Mouse (Mus musculus): ENCODE results near the gene 1110008L16Rik. TPM values are rescaled to one million over a fixed set of nuclear protein-coding genes. Genes with fewer than 3 reads are reported as not detected.
"Not testable (repeated sequence)": the region's sequence is repeated elsewhere in the genome, so short reads cannot be mapped to it uniquely, and the experiment has no call there.

1110008L16Rik gene
- total RNA-seq, 2 experiments from 2014 or later: 12.1 to 12.2 TPM

GRCm38 (mm10) chr12:55392120-55392519 lies 92.7 kb downstream of the 1110008L16Rik start:
- no peak for DNase-seq (ENCODE audit: low spot score)

DNA sequence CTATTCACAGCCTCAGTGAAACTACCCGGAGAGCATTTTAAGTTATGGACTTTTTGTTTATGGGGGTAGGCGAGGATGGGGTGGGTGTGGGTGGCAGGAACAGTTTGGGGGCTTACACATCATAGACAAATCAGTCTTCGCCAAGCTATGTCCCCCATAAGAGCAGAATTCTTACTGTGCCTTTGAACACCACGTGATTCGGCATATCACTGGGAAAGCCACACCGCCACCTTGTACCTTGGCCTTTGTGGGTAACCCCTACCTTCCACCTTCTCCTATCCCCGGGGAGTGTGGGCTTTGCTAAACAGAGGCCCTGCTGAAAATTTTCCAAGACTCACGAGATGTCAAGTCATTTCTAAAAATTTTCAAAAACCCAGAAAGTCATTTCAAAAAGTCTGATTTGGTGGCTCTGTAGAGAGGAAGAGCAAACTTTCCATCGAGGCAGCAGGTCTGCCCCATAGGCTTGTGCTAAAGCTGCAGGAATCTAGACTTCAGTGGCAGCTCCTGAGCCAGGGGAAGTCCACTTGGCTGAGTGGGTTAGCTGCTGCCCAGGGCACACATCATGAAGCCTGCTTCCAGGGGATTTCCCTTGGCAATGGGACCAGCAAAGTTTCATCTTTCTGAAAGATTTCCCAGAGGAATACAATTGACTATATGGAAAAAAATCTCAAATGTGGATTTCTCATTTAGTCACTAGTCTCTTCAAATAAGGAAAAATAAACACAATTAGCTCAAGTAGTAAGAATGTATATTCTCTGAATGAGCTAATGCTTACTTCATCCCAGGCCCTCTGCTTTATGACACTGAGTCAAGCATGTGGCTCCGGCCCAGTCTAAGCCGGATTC lies 93.6 kb downstream of the 1110008L16Rik start:
- no peak for DNase-seq (ENCODE audit: low spot score)

DNA sequence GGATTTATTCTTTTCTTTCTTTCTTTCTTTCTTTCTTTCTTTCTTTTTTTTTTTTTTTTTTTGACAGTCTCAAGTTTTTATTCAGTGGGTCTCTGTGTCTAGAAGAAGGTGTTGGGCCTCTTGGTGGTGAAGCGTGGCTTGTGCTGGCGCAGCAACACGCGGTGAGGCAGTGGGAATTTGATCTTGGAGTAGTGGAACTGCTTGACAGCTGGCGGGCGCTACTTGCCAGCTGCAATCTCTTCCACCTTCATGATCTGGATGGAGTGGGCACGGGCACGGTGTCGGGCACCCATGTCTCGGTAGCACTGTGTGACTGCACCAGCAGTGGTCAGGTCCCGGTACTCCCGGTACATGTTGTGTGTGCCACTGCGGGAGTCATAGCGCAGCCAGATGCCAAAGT lies 96.2 kb downstream of the 1110008L16Rik start:
- not testable (repeated sequence) for DNase-seq (ENCODE audit: low spot score)

- no peak for DNase-seq (ENCODE audit: low spot score)
These were observed 97.2 kb downstream of the 1110008L16Rik start for GRCm38 (mm10) chr12:55396536-55396935.

GRCm38 (mm10) chr12:55397544-55398239 lies 98.3 kb downstream of the 1110008L16Rik start:
- DNase-seq (ENCODE audit: low spot score): no peak

- DNase-seq (ENCODE audit: low spot score): peak; percentile 91
These were observed 99.1 kb downstream of the 1110008L16Rik start for GRCm38 (mm10) chr12:55398240-55399127.

DNA sequence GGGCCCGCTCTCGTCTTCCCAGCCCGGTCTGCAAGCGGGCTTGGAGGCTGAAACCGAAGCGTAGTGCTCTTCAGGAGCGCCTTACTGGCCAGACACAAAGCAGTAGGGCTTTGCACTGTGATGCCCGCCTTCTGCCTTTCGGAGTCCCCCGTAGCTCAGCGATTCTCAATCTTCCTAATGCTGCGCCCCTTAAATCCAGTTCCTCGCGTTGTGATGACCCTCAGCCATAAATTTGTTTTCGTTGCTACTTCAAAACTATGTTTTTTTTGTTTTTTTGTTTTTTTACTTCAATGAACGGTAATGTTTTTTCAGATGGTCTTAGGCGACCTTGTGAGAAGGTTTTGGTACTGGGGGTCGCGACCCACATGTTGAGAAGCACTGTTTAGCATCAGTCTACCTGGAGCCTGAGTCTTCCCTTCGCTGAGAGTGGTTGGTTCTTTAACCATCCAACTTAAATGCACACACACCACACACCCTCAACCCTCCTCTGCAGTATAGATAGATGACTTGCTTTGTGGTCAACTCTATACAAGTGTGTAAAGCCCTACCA lies 99.8 kb downstream of the 1110008L16Rik start:
- no peak for DNase-seq (ENCODE audit: low spot score)

DNA sequence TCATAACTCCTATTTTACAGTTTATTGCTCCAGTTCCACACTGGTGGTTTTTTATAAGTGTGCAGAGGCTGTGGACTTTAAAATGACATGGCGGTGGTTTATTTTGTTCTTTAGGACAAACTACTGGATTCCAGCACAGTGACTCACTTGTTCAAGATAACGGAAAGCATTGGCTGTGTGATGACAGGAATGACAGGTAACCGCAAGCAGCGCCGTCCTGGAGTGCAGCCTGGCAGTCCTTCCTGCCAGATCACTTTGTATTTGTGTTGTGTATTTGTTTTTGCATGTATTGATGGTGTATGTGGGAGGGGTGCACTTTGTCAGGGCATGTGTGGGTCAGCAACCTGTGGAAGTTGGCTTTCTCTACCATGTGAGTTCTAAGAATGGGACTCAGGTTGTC lies 108.5 kb downstream of the 1110008L16Rik start:
- no peak for DNase-seq (ENCODE audit: low spot score)

GRCm38 (mm10) chr12:55415255-55415654 lies 115.9 kb downstream of the 1110008L16Rik start:
- DNase-seq (ENCODE audit: low spot score): no peak

GRCm38 (mm10) chr12:55415762-55416161 lies 116.4 kb downstream of the 1110008L16Rik start:
- no peak for DNase-seq (ENCODE audit: low spot score)

- no peak for DNase-seq (ENCODE audit: low spot score)
These were observed 120.8 kb downstream of the 1110008L16Rik start for GRCm38 (mm10) chr12:55420220-55420619.

GRCm38 (mm10) chr12:55422057-55422456 lies 122.7 kb downstream of the 1110008L16Rik start:
- DNase-seq (ENCODE audit: low spot score): no peak

DNA sequence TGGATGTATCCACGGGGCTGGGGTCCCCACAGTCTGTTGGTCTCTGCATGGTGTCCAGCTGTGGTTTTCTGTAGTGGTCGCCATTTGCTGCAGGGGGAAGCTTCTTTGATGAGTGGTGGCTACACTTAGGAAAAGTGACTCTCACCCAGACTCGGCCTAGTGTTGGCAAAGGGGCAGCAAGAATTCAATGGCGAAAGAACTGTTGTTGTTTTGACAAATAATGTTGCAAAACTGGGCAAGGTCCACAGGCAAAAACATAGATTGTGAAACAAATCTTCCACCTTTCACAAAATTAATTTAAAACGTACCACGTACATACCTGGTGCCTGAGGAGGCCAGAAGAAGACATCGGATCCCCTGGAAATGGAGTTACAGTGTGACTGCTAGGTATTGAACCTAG lies 126.9 kb downstream of the 1110008L16Rik start:
- no peak for DNase-seq (ENCODE audit: low spot score)

DNA sequence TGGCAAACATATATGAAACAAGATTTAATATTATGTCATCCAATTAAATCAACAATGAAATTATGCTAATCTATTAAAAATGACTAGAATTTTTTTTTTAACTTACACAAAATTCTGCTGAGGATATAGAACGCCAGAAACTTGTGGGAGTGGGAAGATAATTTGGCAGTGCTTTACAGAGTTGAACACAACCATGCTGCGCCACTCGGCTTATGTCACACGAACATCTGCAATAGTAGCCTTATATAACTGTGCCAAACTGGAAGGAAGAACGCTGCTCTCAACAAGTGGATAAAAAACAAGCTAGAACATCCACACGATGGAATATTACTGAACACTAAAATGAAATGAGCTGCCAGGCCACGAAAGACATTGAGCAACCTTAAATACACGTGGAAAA lies 129.8 kb downstream of the 1110008L16Rik start:
- DNase-seq (ENCODE audit: low spot score): no peak

DNA sequence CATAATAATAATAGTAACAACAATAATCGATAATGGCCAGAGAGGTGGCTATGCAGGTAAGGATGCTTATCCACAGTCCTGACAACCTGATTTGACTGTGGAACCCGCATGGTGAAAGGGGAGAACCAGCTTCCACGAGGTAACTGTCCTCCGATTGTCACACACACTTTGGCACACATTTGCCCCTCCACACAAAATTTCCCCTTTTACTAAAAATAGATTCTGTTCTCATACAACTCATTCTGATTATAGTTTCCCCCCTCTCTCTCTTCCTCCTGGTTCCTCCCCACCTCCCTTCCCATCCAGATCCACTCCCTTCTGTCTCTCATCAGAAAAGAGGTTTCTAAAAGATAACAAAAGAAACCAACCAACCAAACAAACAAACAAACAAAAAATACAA lies 130.6 kb downstream of the 1110008L16Rik start:
- DNase-seq (ENCODE audit: low spot score): no peak

Other genes with a start within 250 kb of the 1110008L16Rik start
- 1 to 10 TPM; 7.4 to 7.8 TPM for gene 2700097O09Rik, start 219.5 kb upstream of the 1110008L16Rik start, total RNA-seq (2021)
- gene Srp54a, start 219.3 kb upstream of the 1110008L16Rik start, total RNA-seq (2021): 10 to 100 TPM; 84.3 to 96.1 TPM
- 1 to 10 TPM in 1 of 2 experiments, not detected in 1; 8.7 TPM for gene Fam177a, start 175.1 kb upstream of the 1110008L16Rik start, total RNA-seq (2021)
- 10 to 100 TPM; 41.6 to 47.5 TPM for gene Srp54b, start 144.5 kb upstream of the 1110008L16Rik start, total RNA-seq (2021)
- gene 1700047I17Rik2, start 100.0 kb upstream of the 1110008L16Rik start, total RNA-seq (2021): 1 to 10 TPM in 1 of 2 experiments, not detected in 1; 9.4 TPM
- gene Srp54c, start 69.4 kb upstream of the 1110008L16Rik start, total RNA-seq (2021): 10 to 100 TPM; 24.7 to 26.5 TPM
- 1 to 10 TPM; 8.6 to 8.7 TPM for gene Ppp2r3c, start 3.4 kb downstream of the 1110008L16Rik start, total RNA-seq (2021)
- 100 to 1,000 TPM; 162 TPM for gene Psma6, start 84.6 kb downstream of the 1110008L16Rik start, total RNA-seq (2021)
- gene Nfkbia, start 193.1 kb downstream of the 1110008L16Rik start, total RNA-seq (2021): 10 to 100 TPM; 19.0 to 63.6 TPM

Data from gastrocnemius, adult 18-20 months (tissue).